Mouse (Mus musculus) ES-Bruce4 (cell line): Measurements from ENCODE around the gene Pank2. TPM values are rescaled to one million over a fixed set of nuclear protein-coding genes. Genes with fewer than 3 reads are reported as not detected.

Source experiments
- H3K27ac ChIP-seq: 2 replicates; pipeline ENCODE4 v1.5.1; 2012; ENCODE audit warnings: low read length, inconsistent platforms; ENCODE audit not compliant: insufficient read depth
- H3K27me3 ChIP-seq: 2 replicates; pipeline ENCODE4 v1.6.1; 2012; ENCODE audit warnings: mild to moderate bottlenecking, low read length, inconsistent platforms; ENCODE audit not compliant: control insufficient read depth, poor library complexity, insufficient read depth, severe bottlenecking
- H3K36me3 ChIP-seq: 2 replicates; pipeline ENCODE4 v1.6.1; 2012; ENCODE audit warnings: inconsistent platforms, mild to moderate bottlenecking, low read length, moderate library complexity; ENCODE audit not compliant: control insufficient read depth, poor library complexity, insufficient read depth, severe bottlenecking
- H3K4me1 ChIP-seq: one replicate; pipeline ENCODE4 v1.8.1; 2011; ENCODE audit warnings: low read length; ENCODE audit not compliant: control insufficient read depth, insufficient read depth
- H3K4me3 ChIP-seq: 2 replicates; pipeline ENCODE4 v1.5.1; 2011; ENCODE audit warnings: low read depth, mild to moderate bottlenecking, low read length
- H3K9ac ChIP-seq: 2 replicates; pipeline ENCODE4 v1.6.1; 2012; ENCODE audit warnings: low read depth, mild to moderate bottlenecking, inconsistent platforms; ENCODE audit not compliant: poor library complexity, severe bottlenecking
- H3K9me3 ChIP-seq: replicated peaks from 2 replicates; pipeline ENCODE4 v1.6.1; 2012; ENCODE audit warnings: mild to moderate bottlenecking, low read length, inconsistent platforms; ENCODE audit not compliant: control insufficient read depth, poor library complexity, insufficient read depth, severe bottlenecking
- CTCF ChIP-seq: IDR thresholded peaks from one replicate; pipeline ENCODE4 v1.8.1; 2011; ENCODE audit warnings: low read depth, low read length
- EP300 ChIP-seq: IDR thresholded peaks from 2 replicates; pipeline ENCODE4 v1.6.1; 2011; ENCODE audit warnings: low read depth, low read length; ENCODE audit not compliant: insufficient read depth
- POLR2A ChIP-seq: IDR thresholded peaks from one replicate; pipeline ENCODE4 v1.8.1; 2011; ENCODE audit warnings: low read length; ENCODE audit not compliant: insufficient read depth
- polyA plus RNA-seq: library from polyadenylated mRNA; stranded (reverse); fragments of >200 nt; gene quantifications from 2 replicates; pipeline ENCODE4 v1.2.4, GENCODE M21; 2011; ENCODE audit warnings: low read depth; ENCODE audit not compliant: missing spikeins, insufficient read depth, insufficient read length

Pank2 gene
- 67.0 and 78.5 TPM in 2 replicates for polyA plus RNA-seq

DNA sequence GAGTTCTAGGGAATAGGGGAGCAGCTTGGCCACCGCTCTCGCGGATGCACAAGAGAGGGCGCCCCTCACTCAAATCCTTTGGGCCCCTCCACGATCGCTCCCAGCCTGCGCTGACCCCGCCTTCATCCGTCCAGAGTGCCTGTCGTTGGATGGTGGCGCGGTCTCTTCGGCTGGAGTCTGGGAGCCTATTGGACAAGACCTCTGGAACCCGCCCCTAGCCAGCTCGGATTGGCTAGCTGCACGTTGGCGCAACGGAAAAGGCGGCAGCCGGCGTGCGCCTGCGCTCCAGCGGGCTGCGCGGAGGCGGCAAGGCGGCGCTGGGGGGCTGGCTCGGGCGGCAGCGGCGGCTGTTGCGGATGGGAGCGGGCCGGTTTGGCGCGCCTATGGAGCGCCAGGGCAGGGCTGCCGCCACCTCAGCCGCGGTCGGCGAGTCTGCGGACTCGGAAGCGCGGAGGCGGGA is at the start of gene Pank2:
Gene Pank2, plus strand, starts transcription at position 283 of the 460 bp plus-strand sequence.
- H3K9ac ChIP-seq: peak within 1 kb of the TSS; percentile 97
- peak within 1 kb of the TSS; percentile 92 for H3K27ac ChIP-seq
- no peaks in the 10 kb centered on the region for H3K9me3 ChIP-seq
- TF ChIP-seq CTCF (peak; percentile 5), EP300 (no peak), POLR2A (peak; percentile 18)
- no peaks in the 10 kb centered on the region for H3K27me3 ChIP-seq
- H3K4me1 ChIP-seq: no peaks in the 10 kb centered on the region
- no peaks in the 10 kb centered on the region for H3K36me3 ChIP-seq
- H3K4me3 ChIP-seq: peak within 1 kb of the TSS; percentile 99

DNA sequence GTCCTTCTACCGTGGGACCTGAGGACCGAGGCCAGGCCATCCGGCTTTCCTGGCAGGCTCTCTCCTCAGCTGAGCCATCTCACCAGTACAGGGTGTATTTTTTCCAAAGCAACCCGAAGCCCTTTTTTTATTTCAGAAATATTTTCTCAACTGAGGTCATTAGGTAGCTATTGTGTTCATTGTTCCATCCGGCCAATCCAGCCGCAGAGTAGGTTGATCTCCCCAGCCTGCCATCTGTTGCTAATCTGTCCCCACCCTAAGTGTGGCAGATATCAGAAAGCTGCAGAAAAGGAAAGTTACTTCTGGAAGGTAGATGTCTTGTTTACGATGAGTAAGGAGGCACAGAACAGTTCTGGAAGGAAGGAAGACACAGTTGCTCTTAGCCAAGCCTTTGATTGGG is 48.5 kb upstream of the Pank2 start:
- Histone ChIP-seq H3K36me3 (no peaks in the 10 kb centered on the region), H3K4me3 (no peak overlapping the region), H3K4me1 (peaks cover 5% of the 10 kb centered on the region), H3K9ac (no peak overlapping the region), H3K27me3 (no peaks in the 10 kb centered on the region), H3K27ac (no peak overlapping the region), H3K9me3 (no peaks in the 10 kb centered on the region)
- TF ChIP-seq EP300 (no peak), CTCF (no peak), POLR2A (no peak)

DNA sequence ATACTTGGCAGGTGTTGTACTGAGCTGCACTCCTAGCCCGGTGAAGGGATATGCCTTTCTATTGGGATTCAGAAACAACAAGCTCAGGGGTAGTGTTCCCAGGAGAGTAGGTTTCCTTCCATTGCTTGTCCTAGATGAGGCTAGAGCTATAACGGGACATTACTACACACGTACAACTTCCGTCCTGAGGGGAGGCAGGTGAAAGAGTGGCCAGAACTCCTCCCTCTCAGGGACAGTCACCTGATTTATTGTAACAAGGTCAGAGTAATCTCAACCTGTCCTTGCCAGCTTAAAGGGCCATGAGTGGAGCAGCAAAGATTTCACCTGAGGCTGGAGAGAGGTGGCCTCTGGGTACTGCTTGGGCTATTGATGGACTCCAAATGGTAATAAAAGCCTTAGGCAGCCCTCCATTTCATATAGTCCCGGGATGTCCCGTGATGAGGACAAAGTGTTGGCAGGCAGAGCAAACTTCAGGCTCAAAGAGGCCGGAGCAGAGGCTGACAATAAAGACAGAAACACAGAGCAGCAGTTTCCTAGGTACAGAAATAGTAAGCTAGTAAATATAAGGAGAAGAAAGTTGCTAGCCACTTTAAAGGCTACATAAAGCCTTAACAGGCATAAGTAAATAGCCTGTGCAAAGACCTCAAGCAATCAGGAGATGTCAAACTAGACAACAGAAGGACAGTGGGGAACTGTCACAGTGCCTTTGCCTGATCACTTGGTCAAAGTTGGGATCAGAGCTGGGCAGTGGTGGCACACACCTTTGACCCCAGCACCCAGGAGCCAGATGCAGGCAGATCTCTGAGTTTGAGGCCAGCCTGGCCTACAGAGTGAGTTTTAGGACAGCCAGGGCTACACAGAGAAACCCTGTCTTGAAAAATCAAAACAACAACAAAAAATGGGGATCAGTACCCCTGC is 46.1 kb upstream of the Pank2 start:
- Histone ChIP-seq H3K4me1 (peaks cover 5% of the 10 kb centered on the region), H3K9ac (no peak overlapping the region), H3K4me3 (no peak overlapping the region), H3K9me3 (no peaks in the 10 kb centered on the region), H3K36me3 (no peaks in the 10 kb centered on the region), H3K27ac (no peak overlapping the region), H3K27me3 (no peaks in the 10 kb centered on the region)
- TF ChIP-seq EP300 (no peak), POLR2A (no peak), CTCF (no peak)

GRCm38 (mm10) chr2:131220030-131220429 is 42.3 kb upstream of the Pank2 start:
- H3K4me1 ChIP-seq: peaks cover 5% of the 10 kb centered on the region
- no peak overlapping the region for H3K4me3 ChIP-seq
- no peaks in the 10 kb centered on the region for H3K36me3 ChIP-seq
- no peaks in the 10 kb centered on the region for H3K27me3 ChIP-seq
- H3K9ac ChIP-seq: no peak overlapping the region
- H3K27ac ChIP-seq: no peak overlapping the region
- TF ChIP-seq CTCF (no peak), EP300 (no peak), POLR2A (no peak)
- no peaks in the 10 kb centered on the region for H3K9me3 ChIP-seq

DNA sequence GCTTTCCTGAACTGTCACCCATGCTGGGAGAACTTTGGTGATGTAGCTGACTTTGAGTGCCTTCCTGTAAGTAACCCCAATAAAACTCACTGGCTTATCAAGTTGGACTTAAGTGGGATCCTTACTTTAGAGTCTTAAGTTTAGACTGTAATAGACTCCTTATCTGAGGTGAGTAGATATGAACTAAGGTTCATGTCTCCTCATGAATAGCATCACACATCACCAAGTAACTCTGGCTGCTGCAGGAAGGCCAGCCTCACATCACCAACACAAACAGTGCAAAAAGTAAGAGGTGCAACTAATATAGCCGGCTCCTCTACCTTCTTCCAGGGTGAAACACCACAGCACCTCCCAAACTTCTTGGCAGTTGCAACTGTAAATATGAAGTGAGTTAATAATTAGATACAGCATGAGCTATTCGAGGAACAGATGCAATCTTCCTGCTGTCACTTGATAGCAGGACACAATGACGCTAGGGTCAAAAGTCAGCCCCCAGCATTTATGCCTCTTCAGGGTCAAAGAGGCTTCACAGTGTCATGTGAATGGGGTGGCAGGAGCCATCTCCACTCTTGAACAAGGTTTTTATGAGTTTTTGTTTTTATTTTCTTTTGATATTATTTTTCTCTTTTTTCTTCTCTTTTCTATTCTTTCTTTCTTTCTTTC is 40.3 kb upstream of the Pank2 start:
- H3K36me3 ChIP-seq: no peaks in the 10 kb centered on the region
- no peaks in the 10 kb centered on the region for H3K27me3 ChIP-seq
- no peaks in the 10 kb centered on the region for H3K9me3 ChIP-seq
- no peak overlapping the region for H3K27ac ChIP-seq
- no peak overlapping the region for H3K4me3 ChIP-seq
- H3K4me1 ChIP-seq: no peaks in the 10 kb centered on the region
- TF ChIP-seq POLR2A (no peak), EP300 (no peak), CTCF (no peak)
- H3K9ac ChIP-seq: no peak overlapping the region

DNA sequence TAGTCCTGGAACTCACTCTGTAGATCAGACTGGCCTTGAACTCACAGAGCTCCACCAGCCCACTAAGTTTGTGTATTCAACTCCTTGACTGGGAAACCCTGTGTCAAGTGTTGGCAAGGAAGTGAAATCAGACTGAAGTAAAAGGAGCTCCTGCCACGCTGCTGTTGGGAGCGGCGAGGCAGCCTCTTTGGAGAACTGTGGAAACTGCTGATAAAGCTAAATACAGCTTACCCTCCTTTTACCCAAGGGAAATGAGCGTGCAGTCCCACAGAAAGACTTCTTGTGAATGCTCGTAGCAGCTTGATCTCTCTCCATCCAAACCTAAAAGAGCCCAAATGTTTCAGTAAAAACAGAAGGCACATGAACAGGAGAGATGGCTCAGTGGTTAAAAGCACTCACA is 39.7 kb upstream of the Pank2 start:
- H3K4me3 ChIP-seq: no peak overlapping the region
- H3K9me3 ChIP-seq: no peaks in the 10 kb centered on the region
- H3K27ac ChIP-seq: no peak overlapping the region
- no peaks in the 10 kb centered on the region for H3K4me1 ChIP-seq
- H3K27me3 ChIP-seq: no peaks in the 10 kb centered on the region
- H3K36me3 ChIP-seq: no peaks in the 10 kb centered on the region
- no peak for TF ChIP-seq EP300
- no peak for TF ChIP-seq CTCF
- no peak for TF ChIP-seq POLR2A
- H3K9ac ChIP-seq: no peak overlapping the region
